Mouse (Mus musculus) G1E-ER4 (cell line): ENCODE measurements around the gene Prdm1. TPM values are rescaled to one million over a fixed set of nuclear protein-coding genes. Genes with fewer than 3 reads are reported as not detected.

Experiments
- GATA1 ChIP-seq: IDR thresholded peaks from one replicate; pipeline ENCODE4 v1.8.0; 2012; ENCODE audit warnings: low read length, inconsistent platforms
- polyA plus RNA-seq: library from polyadenylated mRNA; stranded (reverse); fragments of >175 nt; gene quantifications from 2 replicates; pipeline ENCODE4 v1.2.3, GENCODE M21; 2012

The Prdm1 gene
- polyA plus RNA-seq, 1 experiment = 11.3 TPM

- no peak for TF ChIP-seq GATA1
Measured at GRCm38 (mm10) chr10:44508649-44509048, 19.7 kb downstream of the Prdm1 start.

GRCm38 (mm10) chr10:44507984-44508383, 20.3 kb downstream of the Prdm1 start:
- no peak for TF ChIP-seq GATA1

- no peak for TF ChIP-seq GATA1
Measured at GRCm38 (mm10) chr10:44502891-44503290, 25.4 kb downstream of the Prdm1 start.

GRCm38 (mm10) chr10:44499897-44500519, 28.3 kb downstream of the Prdm1 start:
- no peak for TF ChIP-seq GATA1

GRCm38 (mm10) chr10:44493818-44494492, 34.3 kb downstream of the Prdm1 start:
- no peak for TF ChIP-seq GATA1

- no peak for TF ChIP-seq GATA1
Measured at GRCm38 (mm10) chr10:44492815-44493525, 35.3 kb downstream of the Prdm1 start.

GRCm38 (mm10) chr10:44490899-44491422, 37.3 kb downstream of the Prdm1 start:
- TF ChIP-seq GATA1 = no peak

GRCm38 (mm10) chr10:44487132-44487531, 41.2 kb downstream of the Prdm1 start:
- no peak for TF ChIP-seq GATA1

- no peak for TF ChIP-seq GATA1
Measured at GRCm38 (mm10) chr10:44484077-44484476, 44.2 kb downstream of the Prdm1 start.

- TF ChIP-seq GATA1 = no peak
Measured at GRCm38 (mm10) chr10:44483116-44483515, 45.2 kb downstream of the Prdm1 start.

GRCm38 (mm10) chr10:44481379-44481778, 46.9 kb downstream of the Prdm1 start:
- TF ChIP-seq GATA1 = no peak

GRCm38 (mm10) chr10:44479286-44479685, 49.0 kb downstream of the Prdm1 start:
- TF ChIP-seq GATA1 = no peak

- no peak for TF ChIP-seq GATA1
Measured at GRCm38 (mm10) chr10:44478091-44478490, 50.2 kb downstream of the Prdm1 start.

- TF ChIP-seq GATA1 = no peak
Measured at GRCm38 (mm10) chr10:44477240-44477639, 51.1 kb downstream of the Prdm1 start.

- no peak for TF ChIP-seq GATA1
Measured at GRCm38 (mm10) chr10:44476523-44476922, 51.8 kb downstream of the Prdm1 start.

- no peak for TF ChIP-seq GATA1
Measured at GRCm38 (mm10) chr10:44475376-44475775, 52.9 kb downstream of the Prdm1 start.

GRCm38 (mm10) chr10:44474256-44474655, 54.0 kb downstream of the Prdm1 start:
- no peak for TF ChIP-seq GATA1
